Mouse (Mus musculus): ENCODE measurements around the gene Cybrd1. TPM values are rescaled to one million over a fixed set of nuclear protein-coding genes. Genes with fewer than 3 reads are reported as not detected.

Gene Cybrd1
- polyA plus RNA-seq, 1 experiment from 2014 or later, result 1.2 TPM

GRCm38 (mm10) chr2:71108541-71108940, 9.2 kb upstream of the Cybrd1 start:
- Histone ChIP-seq H3K4me3 (ENCODE audit: low read depth, low read length) (no peak overlapping the region), H3K27ac (ENCODE audit: low read depth) (no peak overlapping the region), H3K27me3 (ENCODE audit: insufficient read depth, low read length) (no peaks in the 10 kb centered on the region), H3K4me1 (ENCODE audit: insufficient read depth) (no peaks in the 10 kb centered on the region), H3K9ac (no peak overlapping the region), H3K4me2 (no peak overlapping the region), H3K36me3 (ENCODE audit: insufficient read depth) (no peaks in the 10 kb centered on the region), H3K9me3 (ENCODE audit: low read depth, low read length) (no peaks in the 10 kb centered on the region)
- no peak for ATAC-seq (ENCODE audit: insufficient read depth)
- no peak for TF ChIP-seq CTCF (IDR thresholded peaks at IDR 0.05; ENCODE audit: low read depth)
- WGBS, result 56% methylated on average over 3 of the region's 3 CpGs
- DNase-seq, result no peak

GRCm38 (mm10) chr2:71113489-71114171, 4.1 kb upstream of the Cybrd1 start:
- TF ChIP-seq CTCF (IDR thresholded peaks at IDR 0.05; ENCODE audit: low read depth), result no peak
- 55% methylated on average over 6 of the region's 6 CpGs for WGBS
- H3K36me3 ChIP-seq (ENCODE audit: insufficient read depth), result no peaks in the 10 kb centered on the region
- H3K27me3 ChIP-seq (ENCODE audit: insufficient read depth, low read length), result peaks cover 7% of the 10 kb centered on the region
- H3K27ac ChIP-seq (ENCODE audit: low read depth), result no peak overlapping the region
- H3K9me3 ChIP-seq (ENCODE audit: low read depth, low read length), result 0 out of 2 replicates have a peak, but pooled peaks cover 4% of the 10 kb centered on the region
- no peak for DNase-seq
- no peak overlapping the region for H3K4me2 ChIP-seq
- ATAC-seq (ENCODE audit: insufficient read depth), result no peak
- no peak overlapping the region for H3K9ac ChIP-seq
- no peak overlapping the region for H3K4me3 ChIP-seq (ENCODE audit: low read depth, low read length)
- H3K4me1 ChIP-seq (ENCODE audit: insufficient read depth), result 0 out of 2 replicates have a peak, but pooled peaks cover 1% of the 10 kb centered on the region

- H3K4me3 ChIP-seq (ENCODE audit: low read depth, low read length), result no peak overlapping the region
- 96% methylated on average over 4 of the region's 4 CpGs for WGBS
- DNase-seq, result no peak
- no peaks in the 10 kb centered on the region for H3K36me3 ChIP-seq (ENCODE audit: insufficient read depth)
- 0 out of 2 replicates have a peak, but pooled peaks cover 2% of the 10 kb centered on the region for H3K4me1 ChIP-seq (ENCODE audit: insufficient read depth)
- no peak overlapping the region for H3K4me2 ChIP-seq
- peaks cover 13% of the 10 kb centered on the region for H3K27me3 ChIP-seq (ENCODE audit: insufficient read depth, low read length)
- H3K9ac ChIP-seq, result no peak overlapping the region
- no peak overlapping the region for H3K27ac ChIP-seq (ENCODE audit: low read depth)
- TF ChIP-seq CTCF (IDR thresholded peaks at IDR 0.05; ENCODE audit: low read depth), result peak; percentile 40; the same call in 1 of the 2 replicates
- ATAC-seq (ENCODE audit: insufficient read depth), result no peak
- H3K9me3 ChIP-seq (ENCODE audit: low read depth, low read length), result 0 out of 2 replicates have a peak, but pooled peaks cover 4% of the 10 kb centered on the region
Observed at GRCm38 (mm10) chr2:71116151-71116550, 1.6 kb upstream of the Cybrd1 start.

GRCm38 (mm10) chr2:71120844-71121243, 3.1 kb downstream of the Cybrd1 start:
- no peak for DNase-seq
- peaks cover 2% of the 10 kb centered on the region; the same call in 1 of the 2 replicates for H3K4me1 ChIP-seq (ENCODE audit: insufficient read depth)
- TF ChIP-seq CTCF (IDR thresholded peaks at IDR 0.05; ENCODE audit: low read depth), result no peak
- H3K9ac ChIP-seq, result no peak overlapping the region
- H3K9me3 ChIP-seq (ENCODE audit: low read depth, low read length), result 0 out of 2 replicates have a peak, but pooled peaks cover 4% of the 10 kb centered on the region
- H3K36me3 ChIP-seq (ENCODE audit: insufficient read depth), result no peaks in the 10 kb centered on the region
- no peak overlapping the region for H3K4me3 ChIP-seq (ENCODE audit: low read depth, low read length)
- no peak for ATAC-seq (ENCODE audit: insufficient read depth)
- WGBS, result 78% methylated on average over 10 of the region's 10 CpGs
- H3K27me3 ChIP-seq (ENCODE audit: insufficient read depth, low read length), result peaks cover 13% of the 10 kb centered on the region
- no peak overlapping the region for H3K27ac ChIP-seq (ENCODE audit: low read depth)
- H3K4me2 ChIP-seq, result no peak overlapping the region

GRCm38 (mm10) chr2:71121406-71121805, 3.7 kb downstream of the Cybrd1 start:
- DNase-seq, result peak; percentile 53
- Histone ChIP-seq H3K9ac (no peak overlapping the region), H3K27me3 (ENCODE audit: insufficient read depth, low read length) (peaks cover 13% of the 10 kb centered on the region), H3K36me3 (ENCODE audit: insufficient read depth) (no peaks in the 10 kb centered on the region), H3K4me1 (ENCODE audit: insufficient read depth) (peaks cover 2% of the 10 kb centered on the region; the same call in 1 of the 2 replicates), H3K9me3 (ENCODE audit: low read depth, low read length) (no peaks in the 10 kb centered on the region), H3K27ac (ENCODE audit: low read depth) (no peak overlapping the region), H3K4me2 (no peak overlapping the region), H3K4me3 (ENCODE audit: low read depth, low read length) (no peak overlapping the region)
- 40% methylated on average over 5 of the region's 5 CpGs for WGBS
- ATAC-seq (ENCODE audit: insufficient read depth), result no peak
- no peak for TF ChIP-seq CTCF (IDR thresholded peaks at IDR 0.05; ENCODE audit: low read depth)

- H3K4me2 ChIP-seq, result no peak overlapping the region
- no peak overlapping the region for H3K9ac ChIP-seq
- H3K27ac ChIP-seq (ENCODE audit: low read depth), result no peak overlapping the region
- H3K4me1 ChIP-seq (ENCODE audit: insufficient read depth), result peaks cover 2% of the 10 kb centered on the region; the same call in 1 of the 2 replicates
- H3K9me3 ChIP-seq (ENCODE audit: low read depth, low read length), result no peaks in the 10 kb centered on the region
- 66% methylated on average over 13 of the region's 13 CpGs for WGBS
- ATAC-seq (ENCODE audit: insufficient read depth) (no peak), DNase-seq (no peak)
- H3K36me3 ChIP-seq (ENCODE audit: insufficient read depth), result no peaks in the 10 kb centered on the region
- H3K27me3 ChIP-seq (ENCODE audit: insufficient read depth, low read length), result peaks cover 7% of the 10 kb centered on the region
- H3K4me3 ChIP-seq (ENCODE audit: low read depth, low read length), result no peak overlapping the region
- no peak for TF ChIP-seq CTCF (IDR thresholded peaks at IDR 0.05; ENCODE audit: low read depth)
Observed at GRCm38 (mm10) chr2:71122268-71123029, 4.7 kb downstream of the Cybrd1 start.

- no peak for TF ChIP-seq CTCF (IDR thresholded peaks at IDR 0.05; ENCODE audit: low read depth)
- WGBS, result 48% methylated on average over 2 of the region's 2 CpGs
- ATAC-seq (ENCODE audit: insufficient read depth) (no peak), DNase-seq (no peak)
- Histone ChIP-seq H3K27me3 (ENCODE audit: insufficient read depth, low read length) (0 out of 2 replicates have a peak, but pooled peaks cover 6% of the 10 kb centered on the region), H3K27ac (ENCODE audit: low read depth) (no peak overlapping the region), H3K4me1 (ENCODE audit: insufficient read depth) (peaks cover 5% of the 10 kb centered on the region), H3K9me3 (ENCODE audit: low read depth, low read length) (no peaks in the 10 kb centered on the region), H3K4me2 (no peak overlapping the region), H3K36me3 (ENCODE audit: insufficient read depth) (no peaks in the 10 kb centered on the region), H3K9ac (no peak overlapping the region), H3K4me3 (ENCODE audit: low read depth, low read length) (no peak overlapping the region)
Observed at GRCm38 (mm10) chr2:71123591-71123990, 5.9 kb downstream of the Cybrd1 start.

Data from lung, embryonic 14.5 days (tissue).